Mouse (Mus musculus): ENCODE measurements around the gene Galntl6. TPM values are rescaled to one million over a fixed set of nuclear protein-coding genes. Genes with fewer than 3 reads are reported as not detected.
A peak's percentile ranks its signal among the peaks of the same experiment; 100 is the strongest.

Gene Galntl6
- polyA plus RNA-seq, 1 experiment from 2014 or later = 0.22 TPM

GRCm38 (mm10) chr8:58217885-58218284 lies 694.6 kb downstream of the Galntl6 start:
- H3K4me1 ChIP-seq = no peaks in the 10 kb centered on the region
- H3K4me3 ChIP-seq = no peak overlapping the region
- DNase-seq (ENCODE audit: low spot score) = no peak
- no peaks in the 10 kb centered on the region for H3K9me3 ChIP-seq
- H3K27me3 ChIP-seq (replicated peaks; ENCODE audit: low read depth, poor library complexity, severe bottlenecking) = no peaks in the 10 kb centered on the region
- WGBS = 72% methylated on average over 8 of the region's 8 CpGs
- no peaks in the 10 kb centered on the region for H3K36me3 ChIP-seq (replicated peaks)
- H3K27ac ChIP-seq (replicated peaks) = no peak overlapping the region

DNA sequence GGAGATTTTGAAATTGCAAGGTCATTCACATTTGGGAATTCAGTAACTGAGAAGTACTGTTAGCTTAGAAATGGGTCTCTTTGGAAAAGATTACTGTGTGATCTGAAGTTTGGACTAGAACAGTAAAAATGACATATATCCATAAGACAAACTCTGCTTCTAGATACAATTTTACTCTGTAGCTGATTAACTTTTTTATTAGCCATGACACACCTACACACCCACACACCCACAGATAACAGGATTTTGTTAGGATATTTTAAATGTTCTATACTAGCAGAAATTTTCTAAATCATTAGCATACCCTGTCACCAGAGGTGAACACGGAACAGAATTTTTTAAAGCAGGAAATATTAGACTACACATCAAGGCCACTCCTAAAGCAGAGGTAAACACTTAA lies 722.7 kb downstream of the Galntl6 start:
- no peaks in the 10 kb centered on the region for H3K9me3 ChIP-seq
- WGBS = 91% methylated on average over 1 of the region's 1 CpGs
- no peaks in the 10 kb centered on the region for H3K27me3 ChIP-seq (replicated peaks; ENCODE audit: low read depth, poor library complexity, severe bottlenecking)

GRCm38 (mm10) chr8:58146961-58147360 lies 765.5 kb downstream of the Galntl6 start:
- peak; percentile 25 for DNase-seq (ENCODE audit: low spot score)
- 29% methylated on average over 1 of the region's 1 CpGs for WGBS
- no peaks in the 10 kb centered on the region for H3K4me1 ChIP-seq

More for the DNA sequence above, 722.7 kb downstream of the Galntl6 start:
- DNase-seq (ENCODE audit: low spot score) = no peak
- no peak overlapping the region for H3K27ac ChIP-seq (replicated peaks)
- peaks cover 2% of the 10 kb centered on the region; the same call in 1 of the 2 replicates for H3K4me1 ChIP-seq
- H3K36me3 ChIP-seq (replicated peaks) = no peaks in the 10 kb centered on the region
- H3K4me3 ChIP-seq = no peak overlapping the region

GRCm38 (mm10) chr8:58086733-58087132 lies 825.7 kb downstream of the Galntl6 start:
- Histone ChIP-seq H3K36me3 (replicated peaks) (no peaks in the 10 kb centered on the region), H3K4me1 (no peaks in the 10 kb centered on the region), H3K4me3 (no peak overlapping the region), H3K27me3 (replicated peaks; ENCODE audit: low read depth, poor library complexity, severe bottlenecking) (no peaks in the 10 kb centered on the region), H3K27ac (replicated peaks) (no peak overlapping the region), H3K9me3 (no peaks in the 10 kb centered on the region)
- no peak for DNase-seq (ENCODE audit: low spot score)
- 75% methylated on average over 4 of the region's 4 CpGs for WGBS

More at GRCm38 (mm10) chr8:58146961-58147360, 765.5 kb downstream of the Galntl6 start:
- Histone ChIP-seq H3K36me3 (replicated peaks) (no peaks in the 10 kb centered on the region), H3K4me3 (no peak overlapping the region), H3K27me3 (replicated peaks; ENCODE audit: low read depth, poor library complexity, severe bottlenecking) (no peaks in the 10 kb centered on the region), H3K27ac (replicated peaks) (no peak overlapping the region), H3K9me3 (no peaks in the 10 kb centered on the region)

- WGBS = 87% methylated on average over 6 of the region's 6 CpGs
- Histone ChIP-seq H3K27ac (replicated peaks) (no peak overlapping the region), H3K4me1 (no peaks in the 10 kb centered on the region), H3K27me3 (replicated peaks; ENCODE audit: low read depth, poor library complexity, severe bottlenecking) (no peaks in the 10 kb centered on the region), H3K9me3 (no peaks in the 10 kb centered on the region), H3K4me3 (no peak overlapping the region), H3K36me3 (replicated peaks) (no peaks in the 10 kb centered on the region)
- DNase-seq (ENCODE audit: low spot score) = no peak
Observed at GRCm38 (mm10) chr8:58084931-58085330, 827.5 kb downstream of the Galntl6 start.

GRCm38 (mm10) chr8:58081715-58082114 lies 830.7 kb downstream of the Galntl6 start:
- H3K27me3 ChIP-seq (replicated peaks; ENCODE audit: low read depth, poor library complexity, severe bottlenecking) = no peaks in the 10 kb centered on the region
- no peaks in the 10 kb centered on the region for H3K9me3 ChIP-seq
- WGBS = 79% methylated on average over 5 of the region's 5 CpGs
- H3K36me3 ChIP-seq (replicated peaks) = no peaks in the 10 kb centered on the region
- no peak overlapping the region for H3K27ac ChIP-seq (replicated peaks)
- H3K4me1 ChIP-seq = no peaks in the 10 kb centered on the region
- no peak overlapping the region for H3K4me3 ChIP-seq
- no peak for DNase-seq (ENCODE audit: low spot score)

- Histone ChIP-seq H3K27ac (replicated peaks) (no peak overlapping the region), H3K27me3 (replicated peaks; ENCODE audit: low read depth, poor library complexity, severe bottlenecking) (no peaks in the 10 kb centered on the region), H3K4me3 (no peak overlapping the region), H3K4me1 (no peaks in the 10 kb centered on the region), H3K36me3 (replicated peaks) (no peaks in the 10 kb centered on the region), H3K9me3 (no peaks in the 10 kb centered on the region)
- WGBS = 89% methylated on average over 4 of the region's 4 CpGs
- DNase-seq (ENCODE audit: low spot score) = no peak
Observed at GRCm38 (mm10) chr8:58074611-58075010, 837.8 kb downstream of the Galntl6 start.

- Histone ChIP-seq H3K27ac (replicated peaks) (no peak overlapping the region), H3K27me3 (replicated peaks; ENCODE audit: low read depth, poor library complexity, severe bottlenecking) (no peaks in the 10 kb centered on the region), H3K9me3 (no peaks in the 10 kb centered on the region), H3K4me3 (no peak overlapping the region), H3K4me1 (no peaks in the 10 kb centered on the region), H3K36me3 (replicated peaks) (no peaks in the 10 kb centered on the region)
- no peak for DNase-seq (ENCODE audit: low spot score)
- 96% methylated on average over 1 of the region's 1 CpGs for WGBS
Observed at GRCm38 (mm10) chr8:58073733-58074132, 838.7 kb downstream of the Galntl6 start.

- no peak for DNase-seq (ENCODE audit: low spot score)
- Histone ChIP-seq H3K27ac (replicated peaks) (no peak overlapping the region), H3K4me3 (no peak overlapping the region), H3K36me3 (replicated peaks) (no peaks in the 10 kb centered on the region), H3K4me1 (no peaks in the 10 kb centered on the region), H3K27me3 (replicated peaks; ENCODE audit: low read depth, poor library complexity, severe bottlenecking) (no peaks in the 10 kb centered on the region), H3K9me3 (no peaks in the 10 kb centered on the region)
- WGBS = 85% methylated on average over 3 of the region's 3 CpGs
Observed at GRCm38 (mm10) chr8:58032271-58032670, 880.2 kb downstream of the Galntl6 start.

- no peaks in the 10 kb centered on the region for H3K9me3 ChIP-seq
- no peaks in the 10 kb centered on the region for H3K4me1 ChIP-seq
- no peaks in the 10 kb centered on the region for H3K27me3 ChIP-seq (replicated peaks; ENCODE audit: low read depth, poor library complexity, severe bottlenecking)
- H3K36me3 ChIP-seq (replicated peaks) = no peaks in the 10 kb centered on the region
- no peak for DNase-seq (ENCODE audit: low spot score)
- H3K27ac ChIP-seq (replicated peaks) = no peak overlapping the region
- 92% methylated on average over 4 of the region's 4 CpGs for WGBS
- H3K4me3 ChIP-seq = no peak overlapping the region
Observed at GRCm38 (mm10) chr8:58025558-58025957, 886.9 kb downstream of the Galntl6 start.

DNA sequence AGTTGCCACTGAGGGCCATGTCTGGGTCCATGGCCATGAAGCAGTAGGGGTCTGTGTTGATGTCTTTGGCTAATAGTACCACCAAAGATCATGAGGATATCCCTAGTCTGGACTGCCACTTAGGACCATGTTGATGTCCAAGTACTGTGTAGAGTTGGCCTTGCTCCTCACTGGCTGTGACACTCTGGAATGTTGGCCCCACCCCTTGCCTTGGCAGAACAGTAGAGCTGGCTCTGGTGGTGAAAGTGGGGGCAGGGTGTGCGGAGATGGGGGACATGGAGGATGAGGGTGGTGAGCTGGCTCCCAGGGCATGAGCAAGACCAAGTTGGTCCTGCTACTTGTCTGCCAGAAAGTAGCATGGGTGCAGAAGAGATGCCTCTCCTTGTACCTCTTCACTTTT lies 887.3 kb downstream of the Galntl6 start:
- WGBS = 90% methylated on average over 1 of the region's 1 CpGs
- no peak overlapping the region for H3K4me3 ChIP-seq
- H3K36me3 ChIP-seq (replicated peaks) = no peaks in the 10 kb centered on the region
- H3K9me3 ChIP-seq = no peaks in the 10 kb centered on the region
- H3K27me3 ChIP-seq (replicated peaks; ENCODE audit: low read depth, poor library complexity, severe bottlenecking) = no peaks in the 10 kb centered on the region
- no peaks in the 10 kb centered on the region for H3K4me1 ChIP-seq
- DNase-seq (ENCODE audit: low spot score) = no peak
- H3K27ac ChIP-seq (replicated peaks) = no peak overlapping the region

DNA sequence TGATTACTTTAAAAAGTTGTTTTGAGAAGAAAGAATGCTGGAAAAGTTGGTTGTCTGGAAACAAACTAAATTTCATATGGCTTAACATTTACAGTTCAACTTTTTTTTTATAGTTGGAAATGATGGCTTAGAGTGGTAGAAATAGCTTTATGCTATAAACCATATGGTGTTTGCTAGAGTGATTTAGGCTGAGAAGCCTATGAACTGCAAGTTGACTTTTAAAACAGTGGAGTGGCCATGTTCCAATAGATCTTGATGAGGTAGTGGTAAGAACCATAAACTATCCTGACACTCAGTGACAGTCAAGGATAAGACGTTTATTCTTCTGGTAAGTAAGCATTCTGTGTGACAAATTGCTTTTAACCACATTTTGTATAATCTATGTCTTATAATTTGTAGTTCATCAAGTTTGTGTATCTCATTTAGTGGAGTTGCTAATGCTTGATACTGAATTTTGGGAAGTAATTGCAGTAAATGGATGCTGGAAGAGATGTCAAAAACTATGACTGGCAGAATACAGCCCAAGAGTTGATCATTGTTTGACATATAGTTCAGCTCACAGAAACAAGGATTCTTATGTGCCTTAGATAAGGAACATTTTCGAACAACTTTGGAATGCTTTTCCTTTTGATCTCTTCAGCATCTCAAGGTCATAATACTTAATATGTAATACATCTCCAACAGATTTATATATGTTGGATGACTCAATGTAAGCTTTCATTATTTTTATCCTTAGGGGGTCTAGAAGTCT lies 888.8 kb downstream of the Galntl6 start:
- WGBS = 80% methylated on average over 2 of the region's 2 CpGs

DNA sequence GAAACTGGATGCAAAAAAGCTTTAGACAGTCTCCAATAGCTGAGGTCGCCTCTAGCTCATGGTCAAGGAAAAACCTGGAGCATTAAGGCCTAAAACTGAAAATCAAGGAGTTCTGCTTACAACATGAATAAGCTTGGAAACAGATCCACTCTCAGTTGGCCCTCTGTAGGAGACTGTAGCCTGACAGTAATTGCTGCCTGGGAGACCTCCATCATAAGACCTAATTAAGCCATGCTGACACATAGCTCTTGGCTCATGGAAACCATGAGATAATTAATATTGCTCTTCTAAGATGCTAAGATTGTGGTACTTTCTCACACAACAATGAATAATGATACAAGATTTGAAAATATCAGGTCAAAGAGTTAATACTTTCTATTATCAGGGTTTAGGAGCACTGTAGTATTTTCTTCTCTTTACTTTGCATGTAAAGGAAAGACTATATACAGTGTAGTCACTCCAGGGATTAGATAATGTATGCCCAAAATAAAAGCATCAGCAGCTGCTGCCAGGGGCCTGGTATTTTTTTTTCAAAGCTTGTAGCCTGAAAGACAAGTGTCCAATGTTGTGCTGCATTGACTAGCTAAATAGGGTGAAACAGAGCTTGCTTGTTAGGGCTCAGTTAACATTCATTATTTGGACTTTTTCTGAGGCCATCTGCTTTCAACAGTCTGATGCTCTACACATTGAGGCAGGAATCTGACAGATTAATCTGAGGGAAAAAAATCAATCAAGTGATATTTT lies 922.8 kb downstream of the Galntl6 start:
- Histone ChIP-seq H3K9me3 (no peaks in the 10 kb centered on the region), H3K36me3 (replicated peaks) (no peaks in the 10 kb centered on the region), H3K4me1 (no peaks in the 10 kb centered on the region), H3K27ac (replicated peaks) (no peak overlapping the region), H3K4me3 (no peak overlapping the region), H3K27me3 (replicated peaks; ENCODE audit: low read depth, poor library complexity, severe bottlenecking) (no peaks in the 10 kb centered on the region)
- DNase-seq (ENCODE audit: low spot score) = no peak
- 86% methylated on average over 1 of the region's 1 CpGs for WGBS

More for the DNA sequence above, 888.8 kb downstream of the Galntl6 start:
- Histone ChIP-seq H3K4me3 (no peak overlapping the region), H3K27ac (replicated peaks) (no peak overlapping the region), H3K9me3 (no peaks in the 10 kb centered on the region), H3K27me3 (replicated peaks; ENCODE audit: low read depth, poor library complexity, severe bottlenecking) (no peaks in the 10 kb centered on the region), H3K36me3 (replicated peaks) (no peaks in the 10 kb centered on the region), H3K4me1 (no peaks in the 10 kb centered on the region)
- DNase-seq (ENCODE audit: low spot score) = no peak
